Mouse (Mus musculus) C2C12 (cell line): ENCODE measurements at regions not wholly inside any gene's neighbourhood (a gene's known extent, or its start where the extent isn't known, plus 50 kb on each side); places are given as distances from the start of the nearest gene placed in this dataset.

Source experiments
- CTCF ChIP-seq: IDR thresholded peaks from one replicate; pipeline ENCODE4 v1.5.1; 2011; ENCODE audit not compliant: control insufficient read depth, insufficient read depth, insufficient read length
- MYOD1 ChIP-seq: IDR thresholded peaks from one replicate; pipeline ENCODE4 v1.6.1; 2011; ENCODE audit warnings: low read depth; ENCODE audit not compliant: control insufficient read depth, insufficient read length

DNA sequence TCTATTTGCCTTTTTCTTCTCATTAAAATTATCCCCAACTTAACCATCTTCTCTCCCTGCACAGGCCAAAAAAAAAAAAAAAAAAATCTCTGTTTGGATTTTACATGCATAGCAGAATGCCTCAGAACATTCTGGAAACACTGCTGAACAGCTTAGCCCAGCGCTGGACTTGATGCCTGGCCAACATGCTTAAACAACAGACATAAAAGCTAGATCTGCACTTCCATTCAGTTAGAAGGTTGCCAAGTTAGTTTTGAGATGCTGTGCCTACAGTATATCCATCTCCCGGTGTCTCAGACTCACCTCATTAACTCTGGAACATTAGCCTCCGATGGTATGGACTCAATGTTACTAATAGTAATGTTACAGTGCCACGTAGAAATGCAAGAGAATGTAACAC, 785.6 kb upstream of the Sox9 start:
- no peak for TF ChIP-seq CTCF
- TF ChIP-seq MYOD1 = no peak
